Mouse (Mus musculus): Measurements from ENCODE around the gene Aagab.
A peak's percentile ranks its signal among the peaks of the same experiment; 100 is the strongest.

DNA sequence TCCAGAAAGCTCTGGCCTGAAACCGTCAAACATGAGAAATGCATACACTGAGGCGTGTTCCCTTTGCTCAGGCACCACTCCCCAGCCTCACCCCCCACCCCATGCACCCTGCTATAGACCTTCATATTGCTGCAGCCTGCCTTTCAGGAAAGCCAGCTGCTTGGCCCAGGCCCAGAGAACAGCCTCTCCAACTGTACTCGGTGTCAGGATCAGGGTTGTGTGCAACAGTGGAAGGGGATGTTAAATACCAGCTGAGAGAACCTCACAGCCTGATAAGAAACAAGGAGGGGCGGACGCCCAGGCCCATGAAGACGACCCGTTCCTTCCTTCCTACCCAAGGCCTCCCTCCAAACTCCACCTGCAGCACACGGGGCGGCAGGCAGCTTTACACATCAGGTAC lies 79.8 kb downstream of the Aagab start:
- TF ChIP-seq HCFC1 (IDR thresholded peaks at IDR 0.05; ENCODE audit: low read depth, low read length) (no peak), GATA1 (IDR thresholded peaks at IDR 0.05; ENCODE audit: low read depth, low read length) (peak; percentile 87), MAX (IDR thresholded peaks at IDR 0.05; ENCODE audit: low read length) (no peak), ZMIZ1 (IDR thresholded peaks at IDR 0.05; ENCODE audit: low read depth, low read length) (no peak), SMC3 (IDR thresholded peaks at IDR 0.05; ENCODE audit: low read depth, low read length) (no peak), POLR2A (IDR thresholded peaks at IDR 0.05; ENCODE audit: control insufficient read depth in 1 of 2, insufficient read depth in 1 of 2, low read depth in 1 of 2, low read length in 2 of 2, poor library complexity in 1 of 2) (no peak), EP300 (IDR thresholded peaks at IDR 0.05; ENCODE audit: low read depth in 1 of 2, low read length in 2 of 2) (peak in 1 of 2 experiments; percentile 54; a peak in 3 of 4 replicates)
